Mouse (Mus musculus) E14TG2a.4 (cell line): Measurements from ENCODE around the gene Pon1.
"Not testable (repeated sequence)": the region's sequence is repeated elsewhere in the genome, so short reads cannot be mapped to it uniquely, and the experiment has no call there.

ENCODE experiments used
- H3K27me3 ChIP-seq: 2 replicates; pipeline ENCODE4 v1.6.1; 2014; ENCODE audit warnings: low read length, control low read depth; ENCODE audit not compliant: insufficient read depth
- H3K36me3 ChIP-seq: 2 replicates; pipeline ENCODE4 v1.6.1; 2014; ENCODE audit warnings: low read length, control low read depth; ENCODE audit not compliant: insufficient read depth
- H3K4me1 ChIP-seq: replicated peaks from 2 replicates; pipeline ENCODE4 v1.6.1; 2014; ENCODE audit warnings: low read depth, low read length, control low read depth
- H3K4me3 ChIP-seq: replicated peaks from 2 replicates; pipeline ENCODE4 v1.5.1; 2014; ENCODE audit warnings: mild to moderate bottlenecking, low read length
- H3K9me3 ChIP-seq: 2 replicates; pipeline ENCODE4 v1.6.1; 2014; ENCODE audit warnings: low read length, control low read depth
- CTCF ChIP-seq: conservative IDR thresholded peaks from 2 replicates; pipeline ENCODE4 v1.5.1; 2014; ENCODE audit warnings: low read length
- NANOG ChIP-seq: IDR thresholded peaks from 2 replicates; pipeline ENCODE4 v1.6.1; 2014; ENCODE audit warnings: borderline replicate concordance, low read length, mixed read lengths
- POU5F1 ChIP-seq: IDR thresholded peaks from 2 replicates; pipeline ENCODE4 v1.6.1; 2014; ENCODE audit warnings: low read length, borderline replicate concordance

Gene Pon1

DNA sequence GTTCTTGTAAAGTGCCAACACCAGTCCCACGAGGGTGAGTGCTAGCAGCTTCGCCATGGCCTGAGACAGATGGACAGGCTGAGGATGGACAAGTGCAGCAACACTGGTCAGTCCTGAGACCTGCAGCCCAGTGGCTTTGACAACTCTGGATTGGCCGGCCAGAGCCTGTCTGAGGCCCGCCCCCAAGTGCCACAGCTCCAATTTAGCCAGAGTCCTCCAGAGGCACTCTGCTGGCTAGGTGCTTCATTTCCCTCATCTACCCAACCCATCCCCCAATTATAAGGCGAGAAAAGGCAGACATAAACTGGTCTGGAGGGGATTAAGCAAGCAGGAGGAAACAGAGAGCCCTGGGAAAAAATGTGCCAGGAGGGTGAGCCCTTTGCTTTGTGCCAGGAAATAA lies at the start of gene Pon1:
TSS of gene Pon1 (minus strand) at position 254 of the 400 bp plus-strand sequence.
- Histone ChIP-seq H3K4me1 (no peaks in the 10 kb centered on the region), H3K27me3 (peaks cover 4% of the 10 kb centered on the region), H3K4me3 (no peak within 1 kb of the TSS), H3K36me3 (no peaks in the 10 kb centered on the region), H3K9me3 (peaks cover 4% of the 10 kb centered on the region; the same call in 1 of the 2 replicates)
- TF ChIP-seq POU5F1 (no peak), NANOG (no peak), CTCF (no peak)

DNA sequence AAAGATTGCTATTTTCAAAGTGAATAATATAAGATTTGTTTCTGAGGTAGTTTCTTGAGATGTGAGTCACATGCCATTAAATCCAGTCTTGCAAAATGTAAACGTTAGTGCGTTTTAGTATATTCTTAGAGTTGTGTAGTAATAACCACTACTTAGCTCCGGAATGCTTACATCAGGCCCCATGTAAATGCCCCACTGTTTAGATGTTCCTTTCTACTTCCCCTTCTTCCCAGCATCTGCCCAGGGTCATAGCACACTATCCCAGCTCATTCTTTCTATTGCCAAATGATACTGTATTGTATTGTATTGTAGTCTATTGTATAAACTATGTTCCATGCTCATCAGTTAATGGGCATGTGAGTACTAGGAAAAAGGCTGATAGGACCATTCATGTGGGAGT lies 45.1 kb upstream of the Pon1 start:
- H3K4me1 ChIP-seq: no peaks in the 10 kb centered on the region
- H3K9me3 ChIP-seq: no peaks in the 10 kb centered on the region
- H3K27me3 ChIP-seq: no peaks in the 10 kb centered on the region
- H3K36me3 ChIP-seq: no peaks in the 10 kb centered on the region
- no peak overlapping the region for H3K4me3 ChIP-seq
- TF ChIP-seq NANOG (no peak), POU5F1 (no peak), CTCF (no peak)

DNA sequence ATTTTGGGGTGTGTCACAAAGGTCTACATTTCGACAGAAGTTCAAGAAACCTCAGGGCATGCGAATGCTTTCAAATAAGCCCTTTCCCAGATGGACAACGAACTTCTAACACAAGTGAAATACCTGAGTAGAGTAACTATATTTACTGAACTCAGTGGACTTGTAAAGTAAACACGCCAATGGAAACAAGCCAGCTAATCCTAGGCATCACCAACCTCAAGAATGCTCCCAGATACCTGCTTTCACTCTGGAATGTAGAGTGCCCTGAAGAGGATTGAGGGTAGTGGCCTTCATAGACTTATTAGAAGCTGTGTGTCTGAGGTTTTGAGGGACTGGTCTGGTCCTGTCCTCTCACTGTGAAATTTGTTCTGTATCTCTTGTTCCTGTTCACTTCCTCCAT lies 43.8 kb upstream of the Pon1 start:
- TF ChIP-seq CTCF (no peak), POU5F1 (no peak), NANOG (no peak)
- no peaks in the 10 kb centered on the region for H3K27me3 ChIP-seq
- H3K9me3 ChIP-seq: no peaks in the 10 kb centered on the region
- no peaks in the 10 kb centered on the region for H3K4me1 ChIP-seq
- H3K4me3 ChIP-seq: no peak overlapping the region
- no peaks in the 10 kb centered on the region for H3K36me3 ChIP-seq

DNA sequence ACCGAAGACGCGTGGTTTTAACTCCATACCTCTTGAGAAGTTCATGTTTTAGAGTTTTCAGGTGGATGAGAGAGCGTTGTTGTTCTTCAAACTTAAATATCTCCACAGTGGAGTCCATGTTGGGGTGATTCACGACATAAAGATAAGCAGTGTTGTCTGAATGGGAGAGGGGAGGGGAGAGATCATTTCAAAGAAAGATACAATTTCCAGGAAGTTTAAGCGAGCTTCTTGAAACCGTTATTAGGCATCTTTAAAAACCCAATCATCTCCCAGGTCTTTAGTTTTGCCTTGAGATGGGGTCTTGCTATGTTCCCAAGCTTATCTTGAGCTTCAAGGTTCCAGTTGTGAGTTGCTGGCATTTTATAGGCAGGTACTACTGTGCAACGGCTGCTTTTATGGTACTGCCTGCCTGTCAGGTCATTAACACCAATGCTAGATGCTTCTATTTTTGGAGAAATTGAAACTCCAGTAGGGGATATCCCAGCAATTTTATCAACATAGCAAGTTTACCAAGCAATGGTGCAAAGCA lies 43.2 kb upstream of the Pon1 start:
- H3K9me3 ChIP-seq: no peaks in the 10 kb centered on the region
- no peak for TF ChIP-seq CTCF
- TF ChIP-seq NANOG: no peak
- TF ChIP-seq POU5F1: no peak
- H3K4me3 ChIP-seq: no peak overlapping the region
- H3K4me1 ChIP-seq: no peaks in the 10 kb centered on the region
- H3K27me3 ChIP-seq: no peaks in the 10 kb centered on the region
- H3K36me3 ChIP-seq: no peaks in the 10 kb centered on the region

DNA sequence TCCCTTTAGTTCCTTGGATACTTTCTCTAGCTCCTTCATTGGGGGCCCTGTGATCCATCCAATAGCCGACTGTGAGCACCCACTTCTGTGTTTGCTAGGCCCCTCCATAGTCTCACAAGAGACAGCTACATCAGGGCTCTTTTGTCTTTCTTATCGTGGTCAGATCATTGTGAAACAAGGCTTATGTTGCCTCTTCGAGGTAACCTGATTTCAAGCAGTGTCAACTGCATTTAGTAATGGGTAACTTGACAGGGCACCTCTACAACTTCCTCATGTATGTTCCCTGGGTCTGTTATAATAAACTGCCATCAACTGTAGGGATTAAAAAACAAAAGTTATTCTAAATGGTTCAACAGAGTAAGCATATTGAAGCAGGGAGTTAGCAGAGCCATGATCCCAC lies 40.8 kb upstream of the Pon1 start:
- Histone ChIP-seq H3K27me3 (no peaks in the 10 kb centered on the region), H3K4me1 (no peaks in the 10 kb centered on the region), H3K9me3 (no peaks in the 10 kb centered on the region), H3K36me3 (no peaks in the 10 kb centered on the region), H3K4me3 (no peak overlapping the region)
- TF ChIP-seq CTCF (no peak), NANOG (no peak), POU5F1 (no peak)

DNA sequence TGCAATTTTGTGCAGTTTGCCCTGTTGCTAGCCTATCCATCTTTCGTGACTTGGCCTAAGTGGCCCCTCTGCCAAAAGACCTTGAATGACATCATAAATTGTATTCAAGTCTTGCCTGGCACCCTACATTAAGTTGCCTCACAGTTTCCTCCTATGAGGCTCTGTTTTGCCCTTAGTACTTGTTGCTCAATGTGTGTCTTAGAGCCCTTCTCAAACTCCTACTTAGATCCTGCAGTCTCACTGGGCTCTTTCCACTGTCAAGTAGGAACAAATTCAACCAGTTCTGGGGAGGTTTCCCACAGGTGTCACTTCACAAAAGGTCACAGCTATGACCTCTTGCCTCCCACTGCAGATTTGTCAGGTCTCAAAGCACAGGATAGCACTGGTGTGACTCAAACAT lies 40.1 kb upstream of the Pon1 start:
- Histone ChIP-seq H3K4me1 (no peaks in the 10 kb centered on the region), H3K27me3 (no peaks in the 10 kb centered on the region), H3K4me3 (no peak overlapping the region), H3K9me3 (no peaks in the 10 kb centered on the region), H3K36me3 (no peaks in the 10 kb centered on the region)
- TF ChIP-seq POU5F1 (no peak), NANOG (no peak), CTCF (no peak)

DNA sequence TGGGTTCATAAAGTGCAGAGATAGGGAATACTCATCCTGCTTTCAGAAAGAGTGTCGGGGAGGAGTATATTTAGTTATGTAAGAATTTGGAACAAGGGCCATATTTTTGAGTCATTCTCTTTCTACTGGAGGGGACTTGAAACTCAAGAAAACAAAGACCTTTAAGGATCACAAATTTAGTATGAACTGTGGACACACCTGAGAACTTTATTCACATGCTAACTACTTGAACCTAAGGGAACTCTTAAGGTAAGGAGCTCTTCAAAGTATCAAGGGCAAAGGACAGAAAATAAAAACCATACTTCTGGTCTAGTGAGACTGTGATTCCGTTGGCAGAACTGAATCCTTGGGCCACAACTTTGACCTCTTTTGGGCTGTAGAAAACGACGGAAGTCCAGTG lies 38.3 kb upstream of the Pon1 start:
- Histone ChIP-seq H3K27me3 (no peaks in the 10 kb centered on the region), H3K4me1 (no peaks in the 10 kb centered on the region), H3K4me3 (no peak overlapping the region), H3K9me3 (no peaks in the 10 kb centered on the region), H3K36me3 (no peaks in the 10 kb centered on the region)
- no peak for TF ChIP-seq CTCF
- no peak for TF ChIP-seq NANOG
- no peak for TF ChIP-seq POU5F1

DNA sequence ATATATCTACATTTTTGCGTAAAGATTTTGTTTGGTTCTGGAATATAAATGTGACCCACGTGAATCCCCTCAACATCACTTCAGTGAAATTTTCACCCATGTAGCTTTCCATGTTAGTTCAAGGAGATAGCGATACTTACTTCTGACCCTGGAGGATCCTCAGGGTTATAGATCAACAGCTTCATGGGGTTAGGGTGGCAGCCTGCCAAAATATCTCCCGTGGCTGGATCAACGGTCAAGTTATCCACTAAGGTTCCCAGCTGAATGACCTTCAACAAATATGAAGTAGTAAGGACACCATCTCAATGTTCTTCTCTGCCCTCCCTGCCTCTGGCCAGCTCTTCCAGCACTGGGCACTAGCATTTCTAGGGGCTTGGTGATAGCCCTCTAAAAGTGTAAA lies 36.5 kb upstream of the Pon1 start:
- Histone ChIP-seq H3K27me3 (no peaks in the 10 kb centered on the region), H3K4me1 (no peaks in the 10 kb centered on the region), H3K4me3 (no peak overlapping the region), H3K36me3 (no peaks in the 10 kb centered on the region), H3K9me3 (no peaks in the 10 kb centered on the region)
- no peak for TF ChIP-seq CTCF
- no peak for TF ChIP-seq NANOG

DNA sequence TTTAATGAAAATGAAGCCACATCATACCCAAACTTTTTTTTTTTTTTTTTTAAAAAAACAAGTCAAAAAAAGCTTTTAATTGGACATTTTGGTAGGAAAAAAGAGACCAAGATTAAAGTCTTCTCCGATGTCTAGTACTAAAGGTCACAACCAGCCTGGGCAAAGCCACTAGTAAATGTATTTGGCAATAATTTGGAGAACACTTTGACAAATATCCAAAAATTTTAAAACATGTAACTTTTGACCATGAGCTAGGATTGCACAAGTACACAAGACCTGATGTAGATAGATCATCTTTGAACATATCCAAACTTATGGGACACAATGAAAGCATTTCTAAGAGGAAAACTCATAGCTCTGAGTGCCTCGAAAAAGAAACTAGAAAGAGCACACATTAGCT lies 29.8 kb upstream of the Pon1 start:
- H3K36me3 ChIP-seq, H3K9me3 ChIP-seq, H3K4me3 ChIP-seq, H3K4me1 ChIP-seq, H3K27me3 ChIP-seq: not testable (repeated sequence)
